Mouse (Mus musculus) spleen, postnatal 0 days (tissue): ENCODE measurements around the gene Gm527. TPM values are rescaled to one million over a fixed set of nuclear protein-coding genes. Genes with fewer than 3 reads are reported as not detected.

Source experiments
- polyA plus RNA-seq: library from polyadenylated mRNA; unstranded; fragments of >200 nt; fragmentation: Nextera tagmentation; extraction: Ambion mirVana; gene quantifications from 2 replicates; pipeline ENCODE4 v1.2.1, GENCODE M21; 2015

The Gm527 gene
- 1.3 and 1.6 TPM in 2 replicates for polyA plus RNA-seq

DNA sequence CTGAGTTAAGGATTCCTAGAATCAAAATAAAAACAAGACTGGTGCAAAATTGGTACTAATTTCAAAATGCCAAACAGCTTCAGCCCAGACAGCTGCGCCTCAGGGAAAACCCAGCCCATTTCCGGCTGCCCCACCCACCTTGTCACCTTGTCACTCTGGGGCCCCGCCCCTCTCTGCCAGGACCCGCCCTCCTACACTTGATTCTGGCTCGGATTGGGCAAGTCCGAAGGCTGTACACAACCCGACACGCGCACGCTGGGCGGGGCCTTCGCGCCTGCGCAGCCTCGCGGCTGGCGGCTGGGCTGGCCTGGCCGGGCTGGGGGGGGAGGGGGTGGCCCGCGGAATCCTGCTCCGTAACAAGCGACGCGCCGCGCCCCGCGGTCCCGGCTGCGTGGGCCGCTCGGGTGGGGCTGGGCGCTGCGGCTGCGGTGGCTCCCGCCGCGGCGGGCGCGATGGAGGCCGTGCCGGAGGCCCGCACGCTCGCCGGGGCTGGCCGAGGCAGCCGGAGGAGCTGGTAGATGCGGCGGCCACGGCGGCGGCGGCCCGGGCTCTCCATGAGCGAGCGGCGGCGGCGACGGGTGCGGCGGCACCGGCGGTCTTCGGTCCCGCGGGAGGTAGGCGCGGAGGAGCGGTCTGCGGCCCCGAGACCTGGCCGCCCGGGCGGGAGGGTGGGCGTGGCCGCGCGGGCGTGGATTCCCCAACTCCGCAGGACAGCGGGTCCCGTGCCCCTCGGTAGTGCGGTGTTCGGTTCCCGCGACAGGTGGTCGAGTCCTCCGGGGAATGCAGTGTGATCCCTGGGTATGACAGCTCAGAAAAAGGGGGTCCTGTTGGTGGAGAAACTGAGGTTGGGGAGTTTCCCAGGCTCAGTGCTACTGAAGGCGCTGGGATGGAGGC, at the start of gene Gm527:
Gm527 (plus strand) TSS at position 329 of the 894 bp plus-strand sequence.

DNA sequence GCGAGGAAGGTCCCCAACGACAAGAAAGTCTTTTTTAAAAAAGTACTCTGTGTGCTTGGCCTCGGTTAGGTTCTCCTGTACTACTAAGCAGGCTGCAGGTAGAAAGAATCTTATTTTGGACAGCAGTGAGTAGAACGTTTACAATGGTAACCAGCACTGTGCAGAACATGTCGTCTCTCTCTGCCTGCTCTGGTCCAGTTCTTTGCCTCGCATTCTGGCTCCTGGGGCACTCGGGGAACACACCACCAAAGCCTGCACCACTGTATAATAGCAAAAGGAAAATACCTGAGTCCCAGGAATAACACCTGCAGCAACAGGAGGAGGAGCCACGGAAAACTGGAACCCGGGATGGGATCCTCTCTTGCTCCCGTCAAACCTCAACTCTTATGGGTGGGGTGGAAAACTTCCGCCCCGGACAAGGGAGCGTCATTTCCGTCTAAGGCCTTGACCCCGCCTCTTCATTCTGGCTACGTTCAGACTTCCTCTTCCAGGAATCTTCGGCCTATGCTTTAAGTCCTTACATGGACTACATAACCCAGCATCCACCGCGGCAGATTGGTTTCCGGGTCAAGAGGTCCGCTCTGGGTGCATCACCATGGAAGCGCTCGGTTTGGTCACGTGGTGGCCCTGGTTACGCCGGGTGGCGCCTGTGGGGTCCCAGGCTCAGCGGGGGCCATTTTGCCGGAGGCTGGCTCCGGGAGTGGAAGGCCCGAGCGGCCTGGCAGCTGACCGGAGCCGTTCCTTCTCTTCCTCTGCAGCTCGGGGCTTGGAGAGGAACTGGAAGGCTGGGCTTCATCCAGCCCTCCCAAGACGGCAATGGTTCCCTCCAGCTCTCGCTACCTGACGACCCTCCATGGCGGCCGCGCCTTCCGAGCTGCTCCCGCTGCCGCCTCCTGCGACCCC, 47.7 kb downstream of the Gm527 start, which contains the start of the genes Klhl28 and Togaram1:
Klhl28 (minus strand) TSS at position 411 of the 903 bp plus-strand sequence.
Togaram1 (plus strand) TSS at position 681 of the 903 bp plus-strand sequence.

Other genes starting within 250 kb of the Gm527 start
- gene Klhl28, start 47.6 kb downstream of the Gm527 start, polyA plus RNA-seq = 5.9 and 7.7 TPM in 2 replicates
- 10.1 and 11.6 TPM in 2 replicates for gene Togaram1, start 47.9 kb downstream of the Gm527 start, polyA plus RNA-seq
- 24.5 and 27.4 TPM in 2 replicates for gene Prpf39, start 118.4 kb downstream of the Gm527 start, polyA plus RNA-seq
- 181 and 186 TPM in 2 replicates for gene Fkbp3, start 156.1 kb downstream of the Gm527 start, polyA plus RNA-seq
- gene Fancm, start 157.7 kb downstream of the Gm527 start, polyA plus RNA-seq = 7.2 and 8.2 TPM in 2 replicates